Mouse (Mus musculus) MEL (cell line): Measurements from ENCODE around the gene Vdac2.

Experiments
- EP300 ChIP-seq, 2 experiments: IDR thresholded peaks; 2 replicates each; pipeline ENCODE4 v1.6.1; 2011; ENCODE audit warnings: improper control_type of control experiment in 2 of 2, low read length in 2 of 2, low read depth in 1 of 2, mild to moderate bottlenecking in 1 of 2
- GATA1 ChIP-seq: IDR thresholded peaks from 2 replicates; pipeline ENCODE4 v1.6.1; 2011; ENCODE audit warnings: low read depth, low read length, improper control_type of control experiment
- ZKSCAN1 ChIP-seq: IDR thresholded peaks from 2 replicates; pipeline ENCODE4 v1.6.1; 2012; ENCODE audit warnings: low read depth, mild to moderate bottlenecking, inconsistent platforms, low read length, improper control_type of control experiment, moderate library complexity

GRCm38 (mm10) chr14:21838336-21839017 is 13.4 kb downstream of the Vdac2 start:
- TF ChIP-seq GATA1 (no peak), ZKSCAN1 (no peak), EP300 (IDR thresholded peaks at IDR 0.05; ENCODE audit: low read depth in 1 of 2, low read length in 2 of 2) (no peak)
